Mouse (Mus musculus) heart, adult 2 months (tissue): ENCODE measurements around the gene Suds3. TPM values are rescaled to one million over a fixed set of nuclear protein-coding genes. Genes with fewer than 3 reads are reported as not detected.

ENCODE experiments used
- DNase-seq, 2 experiments: peaks; one replicate each; pipeline ENCODE4 v3.0.0; 2021
- H3K27ac ChIP-seq: fragments of 200-600 bp; 2 replicates; pipeline ENCODE4 v1.8.1; 2022
- H3K27me3 ChIP-seq: fragments of 200-500 bp; 2 replicates; pipeline ENCODE4 v1.6.1; 2012; ENCODE audit warnings: mild to moderate bottlenecking, low read length, inconsistent platforms, mixed read lengths; ENCODE audit not compliant: control insufficient read depth, insufficient read depth
- H3K36me3 ChIP-seq: fragments of 200-500 bp; 2 replicates; pipeline ENCODE4 v1.6.1; 2012; ENCODE audit warnings: low read length, inconsistent platforms; ENCODE audit not compliant: control insufficient read depth, insufficient read depth
- H3K4me1 ChIP-seq: fragments of 200-500 bp; 2 replicates; pipeline ENCODE4 v1.6.1; 2011; ENCODE audit warnings: low read length; ENCODE audit not compliant: control insufficient read depth, insufficient read depth
- H3K4me3 ChIP-seq: fragments of 200-600 bp; 2 replicates; pipeline ENCODE4 v1.8.1; 2022
- H3K79me2 ChIP-seq: fragments of 200-500 bp; replicated peaks from 2 replicates; pipeline ENCODE4 v1.6.1; 2012; ENCODE audit warnings: mild to moderate bottlenecking, inconsistent platforms, low read length, moderate library complexity, mixed read lengths; ENCODE audit not compliant: control insufficient read depth, insufficient read depth
- H3K9ac ChIP-seq: fragments of 200-500 bp; 2 replicates; pipeline ENCODE4 v1.6.1; 2012; ENCODE audit warnings: low read depth, mild to moderate bottlenecking, control low read depth, inconsistent platforms, low read length, mixed read lengths
- CTCF ChIP-seq: fragments of 200-600 bp; IDR thresholded peaks from 2 replicates; pipeline ENCODE4 v1.8.1; 2022; ENCODE audit warnings: antibody characterized with exemption, mild to moderate bottlenecking, moderate library complexity
- EP300 ChIP-seq: fragments of 200-500 bp; IDR thresholded peaks from 2 replicates; pipeline ENCODE4 v1.6.1; 2011; ENCODE audit warnings: low read depth, low read length, control low read depth; ENCODE audit not compliant: insufficient read depth
- POLR2A ChIP-seq: fragments of 200-500 bp; IDR thresholded peaks from 2 replicates; pipeline ENCODE4 v1.6.1; 2011; ENCODE audit warnings: mild to moderate bottlenecking, low read depth, low read length, control low read depth; ENCODE audit not compliant: insufficient read depth
- WGBS: fragments of 180-500 bp; shearing (Covaris S2); methylation state at CpG from one replicate; pipeline ENCODE4 v1.1.7; 2018; 5-methylcytosine and 5-hydroxymethylcytosine counted together
- intact Hi-C: fragments of 180-260 bp; cut with DNase I; formaldehyde crosslinking; loops from one replicate; pipeline ENCODE4 v1.15.1; 2025
- polyA plus RNA-seq: library from polyadenylated mRNA; depleted of rRNA; stranded (reverse); fragments of >200 nt; gene quantifications from 2 replicates; pipeline ENCODE4 v1.2.3, GENCODE M21; 2012
- total RNA-seq, 2 experiments: library from RNA; stranded (reverse); gene quantifications; 2 replicates each; pipeline ENCODE4 v1.2.3; 2021

Suds3 gene
- total and polyA plus RNA-seq, 3 experiments: 44.7 to 112 (median 76.8) TPM

- H3K36me3 ChIP-seq: no peaks in the 10 kb centered on the region
- no peak for DNase-seq
- H3K27me3 ChIP-seq: no peaks in the 10 kb centered on the region
- 92% methylated on average over 20 of the region's 20 CpGs for WGBS
- no peak overlapping the region for H3K27ac ChIP-seq
- H3K79me2 ChIP-seq: no peaks in the 10 kb centered on the region
- no peak overlapping the region for H3K4me3 ChIP-seq
- no peaks in the 10 kb centered on the region for H3K4me1 ChIP-seq
- TF ChIP-seq CTCF (no peak), POLR2A (no peak), EP300 (no peak)
- intact Hi-C loops: no loop called here
- H3K9ac ChIP-seq: no peak overlapping the region
Measured at GRCm38 (mm10) chr5:117103194-117103929, 12.6 kb downstream of the Suds3 start.

- H3K27me3 ChIP-seq: no peaks in the 10 kb centered on the region
- no peaks in the 10 kb centered on the region for H3K36me3 ChIP-seq
- intact Hi-C loops: loop anchor here (10.0 kb wide), 1 partner anchor 975 kb away; no protein-coding TSS in a partner anchor
- 86% methylated on average over 11 of the region's 11 CpGs for WGBS
- no peak for DNase-seq
- no peak overlapping the region for H3K4me3 ChIP-seq
- no peaks in the 10 kb centered on the region for H3K79me2 ChIP-seq
- no peak overlapping the region for H3K27ac ChIP-seq
- no peak overlapping the region for H3K9ac ChIP-seq
- TF ChIP-seq CTCF (peak; percentile 43), POLR2A (no peak)
- no peaks in the 10 kb centered on the region for H3K4me1 ChIP-seq
Measured at GRCm38 (mm10) chr5:117099742-117100141, 16.2 kb downstream of the Suds3 start.

- H3K27me3 ChIP-seq: no peaks in the 10 kb centered on the region
- H3K9ac ChIP-seq: no peak overlapping the region
- no peaks in the 10 kb centered on the region for H3K36me3 ChIP-seq
- intact Hi-C loops: loop anchor here (10.0 kb wide), 1 partner anchor 974 kb away; no protein-coding TSS in a partner anchor
- no peak for DNase-seq
- no peak overlapping the region for H3K4me3 ChIP-seq
- no peaks in the 10 kb centered on the region for H3K79me2 ChIP-seq
- TF ChIP-seq POLR2A: no peak
- no peak for TF ChIP-seq CTCF
- no peak for TF ChIP-seq EP300
- 87% methylated on average over 5 of the region's 5 CpGs for WGBS
- H3K4me1 ChIP-seq: no peaks in the 10 kb centered on the region
- H3K27ac ChIP-seq: no peak overlapping the region
Measured at GRCm38 (mm10) chr5:117099008-117099407, 16.9 kb downstream of the Suds3 start.

- Histone ChIP-seq H3K9ac (no peak overlapping the region), H3K36me3 (no peaks in the 10 kb centered on the region), H3K4me3 (no peak overlapping the region), H3K27ac (no peak overlapping the region), H3K4me1 (no peaks in the 10 kb centered on the region), H3K79me2 (no peaks in the 10 kb centered on the region), H3K27me3 (no peaks in the 10 kb centered on the region)
- peak; percentile 48 to 53 for DNase-seq
- 40% methylated on average over 3 of the region's 3 CpGs for WGBS
- TF ChIP-seq EP300 (no peak), CTCF (peak; percentile 98; the same call in 1 of the 2 replicates)
- intact Hi-C loops: loop anchor here (10.0 kb wide), 1 partner anchor 972 kb away; no protein-coding TSS in a partner anchor
Measured at GRCm38 (mm10) chr5:117096716-117097115, 19.2 kb downstream of the Suds3 start.

- Histone ChIP-seq H3K27ac (no peak overlapping the region), H3K4me3 (no peak overlapping the region), H3K27me3 (no peaks in the 10 kb centered on the region), H3K36me3 (no peaks in the 10 kb centered on the region), H3K4me1 (peaks cover under 1% of the 10 kb centered on the region; the same call in 1 of the 2 replicates), H3K9ac (no peak overlapping the region), H3K79me2 (no peaks in the 10 kb centered on the region)
- DNase-seq: peak in 1 of 2 experiments; percentile 65
- intact Hi-C loops: loop anchor here (10.0 kb wide), 1 partner anchor 970 kb away; no protein-coding TSS in a partner anchor
- 40% methylated on average over 7 of the region's 7 CpGs for WGBS
- TF ChIP-seq EP300 (peak; percentile 68; the same call in 1 of the 2 replicates), CTCF (peak; percentile 78), POLR2A (no peak)
Measured at GRCm38 (mm10) chr5:117094431-117094830, 21.5 kb downstream of the Suds3 start.

- intact Hi-C loops: loop anchor here (10.0 kb wide), 1 partner anchor 965 kb away; no protein-coding TSS in a partner anchor
- H3K27me3 ChIP-seq: no peaks in the 10 kb centered on the region
- DNase-seq: no peak
- H3K79me2 ChIP-seq: no peaks in the 10 kb centered on the region
- no peak overlapping the region for H3K9ac ChIP-seq
- H3K4me3 ChIP-seq: no peak overlapping the region
- no peak for TF ChIP-seq POLR2A
- no peak for TF ChIP-seq CTCF
- TF ChIP-seq EP300: no peak
- H3K27ac ChIP-seq: no peak overlapping the region
- H3K4me1 ChIP-seq: peaks cover 5% of the 10 kb centered on the region
- whole genome bisulfite sequencing: 23% methylated on average over 6 of the region's 6 CpGs
- H3K36me3 ChIP-seq: no peaks in the 10 kb centered on the region
Measured at GRCm38 (mm10) chr5:117089786-117090185, 26.1 kb downstream of the Suds3 start.
